Mouse (Mus musculus) brain, embryonic 14.5 days (tissue): ENCODE data around the gene Nol3.

Source experiments
- CTCF ChIP-seq: fragments of 200-500 bp; IDR thresholded peaks from 2 replicates; pipeline ENCODE4 v1.5.1; 2012; ENCODE audit warnings: inconsistent platforms, mild to moderate bottlenecking, moderate library complexity, borderline replicate concordance; ENCODE audit not compliant: insufficient read depth, insufficient read length; ENCODE audit errors: extremely low read depth
- POLR2A ChIP-seq: fragments of 200-500 bp; IDR thresholded peaks from 2 replicates; pipeline ENCODE4 v1.6.1; 2012; ENCODE audit warnings: mild to moderate bottlenecking, inconsistent platforms, borderline replicate concordance; ENCODE audit not compliant: poor library complexity, insufficient read depth, insufficient read length, severe bottlenecking; ENCODE audit errors: extremely low read depth

DNA sequence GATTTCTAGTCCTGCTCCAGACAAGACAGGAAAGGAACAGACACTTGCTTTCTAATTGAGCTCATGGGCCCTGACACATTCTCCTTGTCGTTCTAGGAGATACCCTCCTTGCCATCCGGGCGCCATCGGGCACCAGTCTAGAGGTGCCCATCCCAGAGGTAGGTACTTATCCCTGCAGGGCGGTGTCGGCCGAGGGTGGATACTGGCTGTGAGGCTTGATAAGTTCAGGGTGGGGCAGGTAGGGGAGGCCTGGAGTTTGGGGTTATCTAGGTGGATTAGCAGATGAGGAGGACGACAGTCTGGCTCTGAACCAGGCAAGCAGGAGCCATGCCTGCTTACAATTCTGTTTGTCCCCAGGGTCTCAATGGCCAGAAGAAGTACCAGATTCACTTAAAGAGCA lies 24.0 kb downstream of the Nol3 start:
- TF ChIP-seq CTCF (no peak), POLR2A (no peak)
